Mouse (Mus musculus): ENCODE data around the gene Stac.

Gene Stac

DNA sequence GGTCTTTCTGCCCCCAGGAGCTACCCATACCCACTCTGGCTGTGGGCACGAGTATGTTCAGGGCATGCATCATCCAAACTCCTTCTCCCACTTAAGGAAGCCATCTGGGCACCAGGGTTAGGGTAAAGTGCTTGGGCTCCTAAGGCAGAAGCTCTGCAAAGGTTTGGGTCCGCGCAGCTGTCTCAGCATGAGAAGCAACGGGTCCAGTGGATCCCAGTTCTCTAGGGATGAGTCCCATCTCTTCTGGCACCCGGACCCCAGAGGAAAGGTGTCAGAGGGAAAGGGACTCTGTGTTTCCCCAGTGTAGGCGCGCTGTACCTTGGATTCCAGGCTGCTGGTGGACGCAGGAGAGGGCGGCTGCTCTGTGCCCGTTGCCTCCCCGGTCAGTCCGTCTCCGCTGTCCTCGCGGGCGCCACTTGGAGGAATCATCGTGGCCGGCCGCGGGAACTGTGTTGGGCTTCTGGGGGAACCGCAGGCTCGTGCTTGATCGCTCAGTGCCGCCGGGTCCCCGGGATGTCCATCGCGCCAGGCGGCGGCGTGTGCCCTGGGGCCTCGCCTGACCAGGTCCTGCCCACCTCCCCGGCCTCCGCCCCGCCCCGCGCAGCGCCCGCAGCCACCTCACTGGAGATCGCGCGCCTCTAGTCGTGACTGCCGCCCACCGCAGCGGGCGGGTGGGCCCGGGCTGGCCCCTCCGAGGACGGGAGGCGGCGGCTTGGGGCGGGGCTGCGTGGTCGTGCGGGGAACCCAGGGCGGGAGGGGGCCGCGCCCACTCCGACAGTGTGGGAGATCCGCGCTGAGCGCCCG, at the start of gene Stac:
TSS of gene Stac (minus strand) at position 669 of the 804 bp plus-strand sequence.
- no peak for DNase-seq (ENCODE audit: low spot score in 2 of 2)

DNA sequence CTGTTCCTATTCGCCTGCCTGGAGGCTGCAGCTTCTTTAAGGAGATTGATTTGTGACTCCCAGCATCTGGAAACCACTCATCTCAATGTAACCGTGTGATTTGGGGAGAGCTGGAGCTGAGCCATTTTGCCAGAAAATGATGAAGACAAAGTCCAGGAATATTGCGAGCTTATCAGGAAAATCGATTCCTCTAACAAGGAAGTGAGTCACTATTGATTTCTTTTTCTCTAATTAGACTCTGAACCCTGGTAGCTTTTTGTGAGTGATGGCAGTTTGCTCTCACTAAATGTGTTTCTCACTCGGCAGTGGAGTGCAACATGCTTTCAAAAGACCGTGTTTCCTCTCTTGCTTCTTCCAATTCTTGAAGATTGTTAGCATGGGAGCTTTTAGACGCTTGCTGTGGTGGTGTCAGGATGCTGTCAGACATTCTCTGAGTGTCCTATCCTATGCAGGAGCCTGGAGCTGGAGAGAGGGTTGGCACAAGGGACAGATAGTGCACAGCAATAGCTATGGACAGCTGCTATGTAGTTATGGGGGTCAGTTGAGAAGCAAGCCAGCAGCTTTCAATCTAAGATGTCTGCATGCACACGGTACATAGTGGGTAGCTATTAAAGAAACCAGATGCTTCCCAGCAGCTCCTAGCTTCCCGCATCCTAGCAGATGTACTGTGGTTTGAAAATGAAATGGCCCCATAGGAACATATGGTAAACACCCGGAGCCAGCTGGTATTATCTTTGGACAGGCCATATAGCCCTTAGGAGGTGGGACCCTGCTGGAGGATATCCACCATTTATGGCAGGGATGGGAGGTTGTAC, 49.5 kb upstream of the Stac start:
- no peak for DNase-seq (ENCODE audit: low spot score in 2 of 2)

DNA sequence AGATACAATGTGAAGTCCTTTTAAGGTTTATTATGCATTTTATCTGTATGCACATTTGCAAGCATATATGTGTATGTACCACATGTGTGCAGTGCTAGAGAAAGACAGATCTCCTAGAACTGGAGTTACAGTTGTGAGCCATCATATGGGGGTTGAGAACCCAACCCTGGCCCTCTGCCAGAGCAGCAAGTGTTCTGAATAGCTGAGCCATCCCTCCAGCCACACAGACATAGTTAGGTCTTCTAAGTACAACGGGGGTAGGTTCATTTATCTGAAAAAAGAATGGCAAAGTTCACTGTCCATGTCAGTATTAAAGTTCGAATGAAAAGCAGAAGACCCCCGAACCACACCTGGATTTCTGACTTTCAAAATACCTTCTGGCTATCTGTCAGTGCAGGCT, 48.9 kb upstream of the Stac start:
- no peak for DNase-seq (ENCODE audit: low spot score in 2 of 2)

DNA sequence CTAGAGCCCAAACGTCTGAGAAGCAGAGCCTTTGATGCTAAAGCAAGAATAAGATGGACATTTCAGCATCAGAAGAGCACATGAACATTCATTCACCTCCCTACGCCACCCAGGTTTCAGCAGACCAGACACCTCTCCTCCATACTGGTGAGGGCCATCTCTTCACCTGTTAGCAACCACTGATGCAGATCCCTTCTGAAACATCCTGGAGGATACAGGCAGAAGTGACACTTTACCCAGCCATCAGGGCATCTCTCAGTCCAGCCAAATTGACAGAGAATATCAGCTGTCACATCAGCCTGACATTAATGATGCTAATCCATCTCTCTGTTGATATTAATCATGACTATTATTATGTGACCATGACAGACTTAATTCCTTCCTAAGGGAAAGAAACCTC, 47.6 kb upstream of the Stac start:
- DNase-seq (ENCODE audit: low spot score in 2 of 2) = no peak

DNA sequence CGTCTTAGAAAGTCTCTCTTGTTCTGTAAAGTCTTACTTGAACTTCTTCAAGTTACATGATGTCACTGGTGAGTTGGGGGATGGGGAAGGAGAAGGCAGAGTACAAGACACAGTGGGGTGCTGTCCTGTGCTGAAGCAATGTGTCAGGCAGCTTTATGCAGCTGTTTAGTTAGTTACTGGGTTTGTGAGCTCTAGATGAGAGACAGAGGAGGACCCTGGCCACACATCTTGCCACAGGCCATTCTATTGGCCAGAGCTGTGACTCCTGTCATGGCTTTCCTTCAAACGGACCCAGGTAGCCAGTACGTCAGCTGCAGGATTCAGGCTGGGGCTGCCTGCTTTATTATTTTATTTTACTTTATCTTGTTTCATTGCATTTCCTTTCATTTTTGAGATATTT, 45.8 kb upstream of the Stac start:
- no peak for DNase-seq (ENCODE audit: low spot score in 2 of 2)

DNA sequence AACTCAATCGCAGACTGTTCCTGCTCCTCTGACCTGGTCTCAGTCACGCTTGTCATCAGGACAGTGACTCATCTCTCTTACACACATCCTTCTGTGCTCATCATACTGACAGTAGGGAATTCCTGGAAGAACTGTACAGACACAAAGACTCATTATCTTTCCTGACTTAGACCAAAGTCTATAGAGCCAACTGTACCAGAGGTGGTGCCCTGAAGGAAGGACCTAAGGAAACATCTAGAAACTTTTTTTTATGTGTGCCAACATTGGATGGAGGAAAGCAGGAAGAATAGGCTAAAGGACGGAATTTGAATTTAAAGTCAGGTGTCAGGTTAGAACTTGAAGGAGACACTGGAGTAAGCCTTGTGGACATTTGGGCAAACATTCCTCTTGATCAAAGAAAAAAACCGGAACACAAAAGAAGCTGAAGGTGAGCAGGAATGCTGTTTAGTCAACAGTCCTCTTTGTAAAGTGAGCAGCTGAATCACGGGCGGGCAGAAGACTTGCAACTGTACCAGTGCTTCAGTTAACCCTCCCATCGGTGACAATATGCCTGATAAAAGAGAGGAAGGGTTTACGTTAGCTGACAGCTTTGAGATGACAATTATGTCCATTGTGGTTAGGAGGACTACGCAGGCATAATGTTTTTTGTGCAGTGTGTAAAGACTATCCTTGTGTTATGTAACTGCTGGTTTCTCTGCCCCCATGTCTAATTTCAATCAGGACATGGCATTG, 42.0 kb upstream of the Stac start:
- no peak for DNase-seq (ENCODE audit: low spot score in 2 of 2)

DNA sequence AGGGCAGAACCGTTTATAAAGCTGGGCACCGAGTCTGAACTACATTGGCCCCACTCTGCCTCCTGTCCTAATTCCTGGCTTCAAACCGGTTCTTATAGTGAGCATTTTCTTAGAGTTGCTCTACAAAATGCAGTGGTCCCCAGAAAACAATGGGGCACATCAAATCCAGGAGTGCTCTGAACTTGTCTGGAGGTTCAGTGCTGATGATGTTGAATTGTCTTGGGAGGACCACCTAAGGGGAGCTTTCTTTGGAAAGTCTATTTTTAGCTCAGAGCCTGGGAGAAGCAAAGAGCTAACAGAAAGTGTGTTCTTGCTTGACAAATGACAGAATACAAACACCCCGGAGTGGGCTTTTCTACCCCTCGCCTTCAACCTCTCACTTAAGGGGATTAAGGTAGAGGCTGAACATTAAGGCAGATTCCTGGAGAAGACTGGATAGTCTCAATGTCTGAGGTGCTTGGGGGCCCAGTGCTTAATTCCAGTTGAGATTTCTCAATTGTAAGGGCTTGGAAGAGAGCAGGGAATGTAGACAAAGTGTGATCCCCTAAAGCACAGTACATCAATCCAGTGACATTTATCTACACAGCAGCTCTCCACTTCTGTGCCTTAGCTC, 34.9 kb upstream of the Stac start:
- no peak for DNase-seq (ENCODE audit: low spot score in 2 of 2)

DNA sequence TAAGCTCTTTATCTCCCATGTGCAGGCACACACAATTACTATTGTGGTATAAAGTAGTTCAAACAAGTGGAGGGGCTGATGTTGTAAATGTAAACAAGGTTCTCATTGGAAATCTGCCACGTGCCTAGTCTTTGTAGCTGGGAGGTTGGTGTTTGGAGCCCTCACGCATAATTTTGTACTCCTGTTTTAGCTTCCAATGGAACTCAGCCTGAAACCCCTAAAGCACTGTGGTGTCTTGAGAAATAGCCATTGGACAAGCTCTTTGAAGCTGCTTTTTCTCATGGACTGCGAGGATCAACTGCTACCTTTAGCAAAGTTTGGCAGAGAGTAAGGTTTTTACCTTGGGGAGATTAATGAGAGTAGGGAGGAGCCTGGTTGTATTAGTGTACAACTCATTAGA, 24.3 kb upstream of the Stac start:
- DNase-seq (ENCODE audit: low spot score in 2 of 2) = no peak

DNA sequence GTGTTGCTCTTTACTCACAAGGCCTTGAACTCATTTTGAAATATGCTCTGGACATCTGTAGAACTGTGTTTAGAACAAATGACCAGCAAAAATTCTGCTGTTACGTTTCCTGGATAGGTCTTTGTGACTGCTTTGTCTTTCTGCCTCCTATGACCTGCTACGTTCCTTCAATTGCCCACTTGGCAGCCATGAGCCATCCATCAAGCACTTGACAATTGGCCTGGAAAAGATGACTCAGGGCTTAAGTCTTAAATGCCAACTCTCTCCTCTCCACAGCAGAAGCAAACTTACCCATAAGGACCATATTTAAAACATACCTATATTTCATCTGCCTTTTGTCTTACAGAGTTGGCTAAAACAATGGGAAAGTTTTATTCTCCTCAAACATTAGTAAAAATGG, 10.0 kb upstream of the Stac start:
- no peak for DNase-seq (ENCODE audit: low spot score in 2 of 2)

DNA sequence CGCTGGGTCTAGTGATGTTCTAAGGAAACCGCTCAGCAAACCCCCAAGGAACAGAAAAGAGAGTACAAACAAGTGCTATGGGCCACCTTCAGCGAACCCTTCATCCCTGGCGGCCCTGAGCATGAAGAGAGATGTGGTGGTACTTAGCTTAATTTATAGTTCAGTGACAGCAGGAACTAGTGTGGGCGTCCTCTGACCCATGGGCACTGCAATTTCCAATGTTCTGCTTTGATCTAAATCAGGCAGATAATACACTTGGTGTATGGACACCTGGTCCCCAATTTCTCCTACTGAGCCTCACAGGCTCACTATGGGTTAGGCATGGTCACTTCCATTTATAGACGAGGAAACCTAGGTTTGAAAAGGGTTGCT, 322 bp upstream of the Stac start:
- no peak for DNase-seq (ENCODE audit: low spot score in 2 of 2)

DNA sequence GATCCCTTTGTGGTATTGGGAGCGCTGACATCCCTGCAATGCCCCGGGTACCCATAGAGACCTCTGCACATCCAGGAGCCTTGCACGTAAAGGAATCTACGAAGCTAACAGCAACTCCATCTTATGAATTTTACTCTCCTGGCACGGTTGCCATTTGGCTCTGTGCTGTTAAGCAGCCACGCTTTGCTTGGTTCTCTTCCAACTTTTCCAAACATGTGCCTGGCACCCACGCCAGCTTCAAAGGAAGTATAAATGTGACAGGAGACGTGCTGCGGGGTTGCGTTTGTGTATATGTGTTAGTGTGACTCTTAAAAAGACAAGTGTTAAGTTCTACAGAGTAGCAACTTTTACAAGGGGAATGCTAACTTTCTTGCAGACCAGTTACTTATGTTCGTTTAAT, 1.0 kb downstream of the Stac start:
- DNase-seq (ENCODE audit: low spot score in 2 of 2) = no peak

DNA sequence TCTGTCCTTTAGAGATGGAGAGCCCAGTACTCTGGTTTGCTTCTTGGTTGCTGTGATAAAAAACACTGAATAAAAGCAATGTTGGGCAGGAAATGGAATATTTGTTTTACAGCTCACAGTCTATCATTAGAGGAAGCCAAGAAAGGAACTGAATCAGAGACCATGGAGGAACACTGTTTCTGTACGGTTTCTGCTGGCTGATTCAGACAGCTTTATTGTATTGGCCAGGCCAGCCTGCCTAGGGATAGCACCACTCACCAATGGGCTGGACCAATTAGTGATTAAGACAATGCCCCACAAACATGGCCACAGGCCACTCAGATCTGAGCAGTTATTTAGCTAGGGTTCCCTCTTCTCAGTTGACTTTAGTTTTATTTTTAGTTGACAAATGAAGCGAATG, 6.0 kb downstream of the Stac start:
- no peak for DNase-seq (ENCODE audit: low spot score in 2 of 2)

DNA sequence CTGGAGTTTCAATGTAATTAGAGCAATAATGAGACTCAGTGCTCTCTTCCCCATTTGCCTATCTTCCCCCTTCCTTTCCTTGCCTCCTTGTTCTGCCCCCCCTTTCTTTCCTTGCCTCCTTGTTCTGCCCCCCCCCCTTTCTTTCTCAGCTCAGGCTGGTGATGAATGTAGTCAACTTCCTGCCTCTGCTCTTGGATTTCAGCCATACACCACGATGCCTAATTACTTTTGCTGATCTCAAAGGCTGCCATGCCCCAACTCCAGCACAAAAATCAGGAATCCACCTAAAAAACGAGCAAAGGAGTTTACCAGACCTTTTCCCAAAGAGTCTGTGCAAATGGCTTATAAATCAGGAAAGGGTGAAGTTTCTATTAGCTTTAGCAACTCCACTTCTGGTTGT, 10.6 kb downstream of the Stac start:
- no peak for DNase-seq (ENCODE audit: low spot score in 2 of 2)

DNA sequence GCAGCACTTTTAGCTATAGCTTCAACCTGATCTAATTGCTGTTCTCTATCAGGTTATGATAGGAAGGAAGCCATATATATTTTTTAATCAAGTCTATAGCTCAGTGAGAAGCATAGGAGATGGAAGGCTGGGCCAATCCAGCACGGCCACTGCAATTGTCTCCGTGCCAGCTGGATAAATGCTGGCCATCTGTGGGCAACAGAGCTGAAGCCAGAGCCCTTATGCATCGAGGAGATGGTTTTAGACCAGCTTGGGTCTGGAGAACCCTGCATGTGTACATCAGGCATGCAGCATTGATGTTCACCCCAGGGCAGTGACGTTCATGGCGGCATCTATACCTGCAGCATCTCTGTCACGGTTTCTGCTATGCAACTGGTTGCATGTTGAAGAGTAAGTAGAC, 20.3 kb downstream of the Stac start:
- no peak for DNase-seq (ENCODE audit: low spot score in 2 of 2)

DNA sequence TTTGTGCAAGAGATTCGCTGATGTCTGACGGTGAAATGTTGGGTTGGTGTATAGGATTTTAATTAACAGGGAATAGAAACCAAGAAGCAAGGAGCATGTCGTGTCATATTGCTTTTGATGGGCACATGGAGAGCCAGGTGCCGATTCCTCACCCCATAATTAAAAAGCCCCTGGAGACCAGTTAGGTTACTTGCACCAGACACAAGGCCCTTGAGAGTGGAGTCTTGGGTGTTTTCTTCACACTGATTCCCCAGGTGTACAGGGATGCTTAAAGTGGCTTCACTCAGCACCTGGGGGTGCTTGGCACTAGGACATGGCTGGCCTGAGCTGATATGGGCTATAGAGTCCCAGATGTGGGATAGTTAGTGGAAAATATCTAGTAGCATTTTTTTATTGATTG, 35.1 kb downstream of the Stac start:
- no peak for DNase-seq (ENCODE audit: low spot score in 2 of 2)

DNA sequence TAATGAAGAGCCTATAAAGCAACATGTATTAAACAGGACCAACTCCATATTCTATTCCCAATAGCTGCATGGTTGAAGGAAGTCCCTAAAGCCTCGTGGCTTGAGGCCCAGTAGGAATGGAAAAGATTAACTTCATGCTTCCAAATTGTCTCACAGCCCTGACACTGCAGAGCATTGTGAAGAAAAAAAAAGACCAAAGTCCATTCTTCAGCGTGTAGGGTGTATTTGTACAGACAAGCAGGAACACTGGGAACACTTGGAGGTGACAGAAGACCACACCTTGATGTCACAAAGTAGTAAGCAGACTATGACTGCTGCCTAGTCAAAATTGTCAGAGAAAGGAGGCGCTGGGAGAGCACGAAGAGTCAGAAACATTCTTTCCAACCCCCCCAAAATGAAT, 45.9 kb downstream of the Stac start:
- DNase-seq (ENCODE audit: low spot score in 2 of 2) = no peak

DNA sequence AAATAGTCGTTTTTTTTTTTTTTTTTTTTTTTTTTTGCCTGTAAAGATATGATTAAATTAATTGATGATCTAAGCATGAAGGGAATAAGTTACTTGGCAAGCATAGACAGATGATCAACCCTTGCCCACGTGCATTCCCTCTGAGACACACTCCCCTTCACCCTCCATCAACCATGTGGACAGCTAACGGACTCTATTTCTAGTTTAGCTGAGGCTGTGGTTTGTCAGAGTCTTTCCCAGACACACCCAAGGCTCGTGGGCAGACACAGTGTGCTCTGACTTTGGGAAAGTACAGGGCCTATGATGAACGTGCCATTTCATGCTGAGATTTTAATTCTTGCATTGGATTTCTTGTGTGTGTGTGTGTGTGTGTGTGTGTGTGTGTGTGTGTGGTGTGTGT, 46.8 kb downstream of the Stac start:
- no peak for DNase-seq (ENCODE audit: low spot score in 2 of 2)

DNA sequence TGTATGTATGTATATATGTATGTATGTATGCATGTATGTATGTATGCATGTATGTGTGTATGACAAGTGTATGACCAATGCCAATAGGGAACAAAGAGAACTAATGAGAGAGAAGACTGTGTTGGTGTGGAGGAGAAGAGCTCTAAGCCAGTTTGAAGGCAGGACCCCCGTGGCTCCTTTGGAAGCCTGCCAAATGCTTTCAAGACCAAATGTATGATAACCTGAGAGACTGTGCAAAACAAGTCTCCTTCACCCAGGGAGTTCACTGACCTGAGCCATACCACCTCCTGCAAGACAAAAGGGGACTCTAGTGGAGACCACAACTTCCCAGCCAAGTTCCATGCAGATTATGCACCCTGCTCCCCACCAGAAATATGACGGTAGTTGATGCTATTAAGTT, 52.5 kb downstream of the Stac start:
- DNase-seq (ENCODE audit: low spot score in 2 of 2) = no peak

DNA sequence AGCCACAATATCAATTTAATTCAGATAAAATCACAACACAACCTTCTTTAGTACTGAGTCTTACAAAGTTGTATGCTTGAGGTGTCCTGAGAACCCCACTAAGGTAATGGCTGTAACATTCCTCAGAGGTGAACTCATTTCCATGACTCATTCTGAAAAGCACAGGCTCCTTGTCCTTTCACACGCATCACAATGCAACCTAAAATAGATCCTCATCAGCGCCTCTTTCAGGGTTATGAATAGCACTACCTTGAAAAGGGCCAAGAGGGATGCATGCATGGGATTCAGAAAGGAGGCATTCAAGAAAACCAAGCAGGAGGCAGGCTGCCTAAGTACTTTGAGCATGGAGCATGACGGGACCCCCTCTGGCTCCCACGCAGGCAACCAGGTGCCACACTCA, 57.3 kb downstream of the Stac start:
- DNase-seq (ENCODE audit: low spot score in 2 of 2) = no peak

DNA sequence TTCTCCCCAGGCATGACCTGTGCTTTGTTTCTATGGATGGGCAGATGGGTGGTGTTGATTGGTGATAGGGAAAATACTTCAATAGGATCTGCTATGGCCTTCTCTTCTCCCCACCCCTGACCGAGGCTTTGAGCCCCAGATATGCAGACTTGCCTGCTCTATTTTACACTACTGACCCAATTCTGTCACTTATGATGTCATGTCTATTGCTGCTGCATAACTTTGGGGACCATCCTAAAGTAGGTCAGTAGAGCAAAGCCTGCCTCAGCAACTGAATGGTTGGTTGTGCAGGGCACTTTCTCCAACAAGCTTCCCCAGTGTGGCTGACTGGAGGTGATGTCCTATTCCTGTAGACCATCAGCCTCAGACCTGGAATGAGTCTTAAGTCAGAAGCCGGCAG, 69.0 kb downstream of the Stac start:
- DNase-seq (ENCODE audit: low spot score in 2 of 2) = no peak

DNA sequence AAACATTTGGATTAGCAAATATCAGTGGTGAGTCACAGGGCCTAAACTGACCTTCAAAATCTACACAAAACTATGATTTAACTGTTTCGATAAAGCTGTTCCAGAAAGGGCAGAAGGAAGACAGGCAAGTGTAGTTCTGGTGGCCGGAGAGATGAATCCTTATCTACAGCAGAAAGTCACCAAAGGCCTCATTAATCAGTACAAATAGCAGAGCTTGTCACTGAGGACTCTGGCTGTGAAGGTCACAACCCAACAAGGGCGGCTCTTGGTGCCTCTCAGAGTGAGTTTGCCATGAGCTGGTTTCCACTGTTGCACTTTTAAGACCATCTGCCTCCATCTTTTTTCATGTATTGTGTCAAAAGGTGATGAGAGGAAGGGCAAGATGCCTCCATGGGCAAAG, 78.8 kb downstream of the Stac start:
- DNase-seq (ENCODE audit: low spot score in 2 of 2) = no peak

DNA sequence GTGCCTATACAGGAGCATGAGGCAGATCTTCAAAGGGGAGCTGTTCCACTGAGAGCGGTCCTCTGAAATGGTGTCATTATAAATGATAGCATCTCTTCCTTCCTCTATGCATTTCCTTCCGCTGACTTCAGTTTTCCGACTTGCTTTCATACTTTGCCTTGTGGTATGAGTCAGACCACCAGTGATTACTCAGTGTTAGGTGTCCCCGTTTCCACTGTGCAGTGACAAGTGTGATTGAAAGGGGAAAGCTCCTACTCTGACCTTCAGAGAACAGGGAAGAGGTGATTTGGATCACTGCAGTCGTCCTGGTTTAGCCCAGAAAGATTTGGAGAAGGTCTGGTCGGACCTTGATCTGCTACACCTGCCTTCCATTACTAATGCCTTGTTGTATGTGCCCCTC, 81.4 kb downstream of the Stac start:
- no peak for DNase-seq (ENCODE audit: low spot score in 2 of 2)

Data from spleen, postnatal 14 days (tissue).